Mouse (Mus musculus) liver, adult 2 months (tissue): ENCODE measurements at regions not wholly inside any gene's neighbourhood (a gene's known extent, or its start where the extent isn't known, plus 50 kb on each side); places are given as distances from the start of the nearest gene placed in this dataset.

Experiments used
- CTCF ChIP-seq: fragments of 200-500 bp; IDR thresholded peaks from 2 replicates; pipeline ENCODE4 v1.5.1; 2011; ENCODE audit warnings: low read depth, low read length, control low read depth
- POLR2A ChIP-seq: fragments of 200-500 bp; IDR thresholded peaks from 2 replicates; pipeline ENCODE4 v1.6.1; 2011; ENCODE audit warnings: low read length, control low read depth; ENCODE audit not compliant: insufficient read depth; ENCODE audit errors: extremely low read depth

- TF ChIP-seq POLR2A: no peak
- TF ChIP-seq CTCF: no peak
Measured at GRCm38 (mm10) chr12:77976952-77977351, 217.1 kb upstream of the Gm6657 start.
